Mouse (Mus musculus): ENCODE data around the gene 4933427I04Rik.
A peak's percentile ranks its signal among the peaks of the same experiment; 100 is the strongest.

Gene 4933427I04Rik

GRCm38 (mm10) chr4:123859379-123859778 lies at the start of gene 4933427I04Rik:
4933427I04Rik (plus strand) TSS chr4:123859679.
- DNase-seq (ENCODE audit: low read depth) = no peak

- DNase-seq (ENCODE audit: low read depth) = no peak
Observed at GRCm38 (mm10) chr4:123810475-123811295, 48.8 kb upstream of the 4933427I04Rik start.

- DNase-seq (ENCODE audit: low read depth) = no peak
Observed at GRCm38 (mm10) chr4:123812525-123812924, 47.0 kb upstream of the 4933427I04Rik start.

DNA sequence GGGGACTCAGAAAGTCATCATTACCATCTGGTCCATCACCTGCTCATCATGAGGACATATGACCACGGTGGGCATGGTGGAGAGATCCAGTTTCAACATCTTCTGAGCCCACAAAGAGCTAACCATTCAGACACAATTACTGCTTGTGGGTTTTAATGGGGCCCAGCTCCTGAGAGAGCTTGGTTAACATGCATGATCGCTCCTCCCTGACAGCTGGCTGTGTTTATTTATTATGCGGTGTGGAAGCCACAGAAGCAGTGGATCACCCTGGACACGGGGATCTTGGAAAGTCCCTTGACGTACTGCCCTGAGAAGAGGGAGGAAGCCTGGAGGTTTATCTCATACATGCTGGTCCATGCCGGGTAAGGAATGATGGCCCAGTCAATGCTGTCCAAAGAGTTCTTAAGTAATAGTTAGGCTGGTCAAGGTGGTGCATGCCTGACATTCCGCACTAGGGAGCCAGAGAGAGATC lies 45.4 kb upstream of the 4933427I04Rik start:
- peak; percentile 66 for DNase-seq (ENCODE audit: low read depth)

- DNase-seq (ENCODE audit: low read depth) = peak; percentile 68
Observed at GRCm38 (mm10) chr4:123819093-123819610, 40.3 kb upstream of the 4933427I04Rik start.

DNA sequence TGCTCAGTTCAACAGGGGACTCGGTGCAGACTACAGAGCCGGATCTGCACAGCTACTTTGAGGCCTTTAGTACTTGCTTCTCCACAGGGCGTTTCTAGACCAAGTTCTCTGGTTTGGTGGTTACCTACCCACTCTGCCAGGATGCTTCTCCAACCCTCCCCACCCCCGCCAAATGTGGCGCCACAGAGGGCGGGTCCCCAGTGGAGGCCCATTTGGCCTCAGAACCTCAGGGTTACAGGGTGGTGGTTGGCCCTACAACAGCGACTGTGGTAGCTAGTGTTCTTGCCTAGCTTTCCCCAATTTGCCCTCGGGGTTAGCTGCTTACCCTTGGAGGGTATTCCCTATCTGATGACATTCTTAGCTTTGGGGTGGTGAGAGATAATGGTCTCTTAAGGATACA lies 17.4 kb upstream of the 4933427I04Rik start:
- DNase-seq (ENCODE audit: low read depth) = no peak

DNA sequence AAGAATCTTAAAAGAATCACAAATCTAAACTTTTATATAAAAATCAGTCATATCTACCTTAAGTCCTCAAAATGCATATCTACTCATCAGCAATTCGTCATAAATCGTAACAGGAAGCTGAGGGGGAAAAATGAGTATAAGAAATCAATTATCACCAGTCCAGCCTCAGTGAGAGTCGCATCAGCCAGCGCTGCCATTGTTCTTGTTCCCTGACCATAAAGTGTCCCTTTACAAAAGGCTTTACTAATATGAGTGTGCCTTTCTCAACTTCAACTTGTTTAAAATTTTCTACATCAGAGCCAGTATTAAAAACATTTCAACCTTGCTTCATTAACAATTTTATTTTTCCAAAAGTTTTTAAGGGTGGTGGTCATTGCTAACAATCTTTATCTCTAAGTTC lies 2.6 kb upstream of the 4933427I04Rik start:
- no peak for DNase-seq (ENCODE audit: low read depth)

DNA sequence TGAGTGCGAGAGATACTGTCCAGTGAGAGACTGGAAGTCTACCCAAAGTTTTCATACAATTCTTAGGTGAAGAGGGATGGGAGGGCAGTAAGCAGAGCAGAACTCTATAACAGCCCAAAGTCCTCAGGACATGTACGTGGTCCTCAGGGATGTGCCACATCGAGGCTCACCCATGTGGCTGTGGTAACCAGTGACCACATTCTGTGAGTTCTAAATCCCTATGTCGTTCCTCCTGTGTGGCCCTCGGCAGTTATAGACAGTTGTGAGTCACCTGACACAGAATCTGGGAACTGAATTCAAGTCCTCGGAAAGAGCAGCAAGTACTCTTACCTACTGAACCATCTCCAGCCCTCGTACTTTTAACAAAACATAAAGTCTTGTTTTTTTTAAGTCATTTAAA lies 1.4 kb upstream of the 4933427I04Rik start:
- no peak for DNase-seq (ENCODE audit: low read depth)

DNA sequence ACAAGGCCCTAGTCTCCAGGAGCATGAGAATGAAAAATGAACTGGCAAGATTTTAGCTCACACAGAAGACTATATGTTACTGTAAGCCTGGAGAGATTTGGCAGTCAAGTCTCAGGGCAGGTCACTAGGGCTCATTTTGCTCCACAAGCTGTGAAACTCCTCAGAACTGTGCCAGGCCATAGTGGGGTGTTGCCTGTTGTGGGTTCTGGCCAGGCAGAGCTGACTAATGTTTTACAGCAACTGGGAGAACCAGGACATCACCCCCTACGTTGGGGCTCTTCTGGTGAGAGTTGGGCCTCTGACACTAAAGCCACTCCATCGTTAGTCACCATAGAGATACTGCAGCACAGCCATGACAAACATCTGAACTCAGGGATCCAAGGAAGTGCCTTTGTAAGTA lies 324 bp downstream of the 4933427I04Rik start:
- peak; percentile 59 for DNase-seq (ENCODE audit: low read depth)

DNA sequence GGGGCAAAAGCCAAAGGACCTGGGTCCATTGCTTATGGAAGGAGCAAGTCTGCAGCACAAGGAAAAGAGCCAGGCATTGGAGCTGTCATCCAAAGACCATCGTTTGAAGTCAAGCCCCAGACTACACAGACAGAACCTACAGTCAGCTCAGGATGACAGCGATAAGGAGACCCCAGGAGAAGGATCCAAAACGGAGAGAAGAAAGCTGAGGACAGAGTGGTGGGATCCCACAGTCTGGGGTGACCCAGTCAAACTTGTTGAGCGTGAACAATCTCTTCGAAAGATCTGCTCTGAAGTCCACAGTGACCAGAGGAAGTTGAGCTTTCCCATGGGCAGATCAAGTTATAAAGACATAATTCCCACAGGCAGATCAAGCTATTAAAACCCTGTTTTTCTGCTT lies 1.1 kb downstream of the 4933427I04Rik start:
- DNase-seq (ENCODE audit: low read depth) = no peak

DNA sequence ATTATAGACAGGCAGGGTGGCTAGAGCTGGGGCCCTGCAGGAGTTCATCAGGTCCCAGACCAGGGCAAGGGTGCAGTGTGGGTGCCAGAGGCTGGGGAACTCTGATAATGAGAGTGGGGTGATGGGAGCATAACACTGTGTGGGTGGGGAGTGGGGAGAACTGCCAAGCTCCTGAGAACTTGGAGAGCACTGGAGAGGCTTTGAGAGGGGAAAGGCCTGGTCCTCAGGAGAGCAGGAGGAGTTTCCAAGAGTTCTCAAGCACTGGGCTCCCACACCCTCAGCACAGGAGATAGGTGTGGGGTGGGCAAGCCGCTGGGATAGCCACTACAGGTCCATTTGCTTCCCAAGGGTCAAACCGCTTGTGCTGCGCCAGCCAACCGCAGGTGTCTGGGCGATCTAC lies 34.2 kb downstream of the 4933427I04Rik start:
- DNase-seq (ENCODE audit: low read depth) = no peak

- DNase-seq (ENCODE audit: low read depth) = no peak
Observed at GRCm38 (mm10) chr4:123894295-123894694, 34.8 kb downstream of the 4933427I04Rik start.

DNA sequence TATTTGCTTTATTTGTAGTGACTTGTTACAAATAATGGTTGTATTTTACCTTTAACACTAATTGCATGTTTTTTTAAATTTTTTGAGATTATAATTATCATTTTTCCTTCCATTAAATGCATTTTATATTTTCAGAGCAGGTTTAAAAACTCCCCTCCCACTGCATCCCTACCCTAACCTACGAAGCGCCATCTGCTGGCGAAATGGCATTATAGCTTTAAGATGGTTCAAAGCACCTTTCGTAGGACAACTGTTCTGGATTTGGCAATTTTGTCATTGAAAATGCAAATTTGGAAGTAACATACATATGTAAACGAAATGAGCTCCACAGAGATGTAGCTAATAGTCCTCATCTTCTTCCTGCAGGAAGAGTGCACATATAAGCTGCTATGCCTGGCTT lies 39.2 kb downstream of the 4933427I04Rik start:
- DNase-seq (ENCODE audit: low read depth) = peak; percentile 87

DNA sequence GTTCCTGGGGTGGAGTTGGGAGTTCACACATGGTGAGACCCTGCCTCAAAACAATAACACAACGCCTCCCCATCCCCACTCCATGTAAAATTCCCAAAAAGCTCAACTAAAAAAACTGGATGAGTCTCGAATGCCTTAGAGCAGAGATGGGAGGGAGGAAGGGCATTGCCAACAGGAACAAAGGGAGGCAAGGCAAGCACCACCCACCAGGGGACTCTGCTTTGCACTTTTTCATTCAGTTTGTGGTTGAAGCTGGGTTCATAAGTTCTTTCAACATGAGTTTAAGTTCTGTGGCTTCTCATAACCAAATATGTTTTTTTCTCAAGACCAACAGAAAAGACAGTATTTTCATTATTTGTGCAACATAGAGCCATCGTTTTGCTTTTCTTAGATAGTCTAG lies 44.0 kb downstream of the 4933427I04Rik start:
- DNase-seq (ENCODE audit: low read depth) = peak; percentile 39

DNA sequence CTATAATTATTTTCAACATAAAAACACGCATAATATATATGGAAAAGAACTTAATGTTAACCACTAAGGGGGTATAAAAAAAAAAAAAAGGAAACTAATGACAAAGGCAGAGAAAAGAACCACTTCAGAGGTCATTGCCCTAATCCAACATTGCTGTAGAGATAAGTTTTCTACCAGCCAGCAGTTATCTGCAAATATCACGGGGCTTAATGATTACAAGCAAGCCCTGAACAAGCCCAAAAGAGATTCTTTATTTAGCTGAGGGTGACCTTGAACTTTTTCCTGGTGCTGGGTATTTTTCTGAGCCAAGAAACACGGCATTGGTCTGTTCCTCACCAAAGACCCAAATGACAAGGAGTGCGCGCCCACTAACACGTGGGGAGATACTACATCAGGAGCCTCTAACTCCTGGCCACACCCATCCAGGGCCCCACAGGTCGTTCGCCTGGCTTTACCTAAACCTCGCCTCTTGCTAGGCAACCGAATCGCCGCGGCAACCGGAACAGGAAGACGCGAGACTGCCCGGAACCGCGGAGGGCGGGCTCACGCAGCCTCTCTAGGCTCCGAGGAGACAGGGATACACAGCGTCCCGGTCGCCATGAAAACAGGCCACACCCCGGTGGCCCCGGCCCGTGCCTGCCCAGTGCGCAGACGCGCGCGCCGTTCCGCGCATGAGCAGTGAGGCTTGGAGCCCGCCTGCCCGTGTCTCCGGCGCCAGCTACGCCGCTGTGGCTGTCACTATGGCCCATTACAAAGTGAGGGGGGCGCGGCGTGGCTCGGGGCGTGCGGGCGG lies 45.0 kb downstream of the 4933427I04Rik start, which contains the start of gene Mycbp:
Mycbp (plus strand) TSS at position 500 of the 793 bp plus-strand sequence.
- peak; percentile 100 for DNase-seq (ENCODE audit: low read depth)

DNA sequence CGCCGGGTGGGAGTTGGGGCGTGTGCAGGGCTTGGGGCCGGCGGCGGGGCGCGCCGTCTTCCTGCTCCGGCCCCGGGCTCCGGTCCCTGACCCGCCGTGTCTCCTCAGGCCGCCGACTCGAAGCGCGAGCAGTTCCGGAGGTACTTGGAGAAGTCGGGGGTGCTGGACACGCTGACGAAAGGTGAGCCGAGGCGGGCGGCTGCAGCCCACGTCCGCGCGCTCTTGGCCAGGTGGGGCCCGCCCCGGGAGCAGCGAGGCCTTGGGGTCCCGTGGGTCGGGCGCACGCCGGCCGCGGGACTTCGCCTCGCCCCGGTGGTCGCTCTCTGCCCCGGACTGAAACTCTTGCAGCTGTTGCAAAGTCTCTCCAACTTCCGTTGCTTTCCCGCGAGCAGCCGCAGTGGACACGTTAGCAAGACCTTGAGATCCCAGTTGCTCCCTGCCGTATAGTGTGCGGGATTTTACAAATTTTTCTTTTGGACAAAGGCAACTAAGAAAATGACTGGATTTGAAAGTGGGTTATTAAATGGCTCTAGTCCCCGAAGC lies 45.7 kb downstream of the 4933427I04Rik start:
- peak; percentile 60 for DNase-seq (ENCODE audit: low read depth)

GRCm38 (mm10) chr4:123911503-123911902 lies 52.0 kb downstream of the 4933427I04Rik start:
- no peak for DNase-seq (ENCODE audit: low read depth)

GRCm38 (mm10) chr4:123912431-123912830 lies 53.0 kb downstream of the 4933427I04Rik start:
- DNase-seq (ENCODE audit: low read depth) = peak; percentile 52
